Mouse (Mus musculus) G1E (cell line): ENCODE measurements around the gene Cdh18.

Experiments used
- CTCF ChIP-seq: IDR thresholded peaks from 2 replicates; pipeline ENCODE4 v1.5.1; 2012; ENCODE audit warnings: low read depth, low read length, inconsistent platforms, mixed read lengths
- GATA1 ChIP-seq: IDR thresholded peaks from 2 replicates; pipeline ENCODE4 v1.6.1; 2012; ENCODE audit warnings: borderline replicate concordance, low read length, inconsistent platforms, mixed read lengths
- GATA2 ChIP-seq: IDR thresholded peaks from 2 replicates; pipeline ENCODE4 v1.6.1; 2012; ENCODE audit warnings: low read depth, low read length, inconsistent platforms, borderline replicate concordance
- POLR2AphosphoS5 ChIP-seq: IDR thresholded peaks from 2 replicates; pipeline ENCODE4 v1.6.1; 2012; ENCODE audit warnings: low read depth, low read length, inconsistent platforms; ENCODE audit not compliant: insufficient replicate concordance

GRCm38 (mm10) chr15:22577974-22578616, 29.3 kb downstream of the Cdh18 start:
- TF ChIP-seq CTCF (no peak), POLR2AphosphoS5 (no peak), GATA1 (no peak), GATA2 (no peak)
